In the genomic region with DNA sequence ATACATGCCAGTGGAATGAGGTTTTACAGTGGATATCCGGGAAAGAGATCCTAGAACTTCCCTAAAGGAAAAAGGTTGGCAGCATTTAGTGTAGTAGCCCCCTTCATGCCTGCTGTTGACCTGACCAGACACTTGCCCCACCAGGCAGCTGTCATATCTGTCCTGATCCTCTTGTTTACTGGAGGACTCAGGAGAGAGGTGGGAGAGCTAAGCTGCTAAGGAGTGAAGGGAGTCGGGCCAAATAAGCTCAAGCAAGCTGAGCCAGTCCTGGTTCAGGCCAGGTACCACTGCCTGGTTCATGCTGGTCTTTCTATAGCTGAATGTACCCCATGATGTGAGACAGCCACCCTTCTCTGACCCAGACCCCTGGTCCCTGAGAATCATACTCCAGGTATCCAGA, we compare ENCODE assay signal across 43 mouse cellular contexts. TPM values are rescaled to one million over a fixed set of nuclear protein-coding genes. Genes with fewer than 3 reads are reported as not detected.
"Had no signal": no experiment of that assay in that cellular context is flagged by ENCODE, and none has a peak within 500 bp of the region (broad histone marks: within the 10 kb centered on the region; RNA-seq: fewer than 3 reads in every experiment).

No protein-coding gene starts in this region.

- H3K4me2 ChIP-seq: heart, embryonic 11.5 days; heart, embryonic 12.5 days; heart, embryonic 13.5 days; heart, embryonic 15.5 days; hindbrain, embryonic 12.5 days; hindbrain, embryonic 13.5 days; hindbrain, embryonic 14.5 days; hindbrain, embryonic 15.5 days; intestine, embryonic 15.5 days; kidney, embryonic 15.5 days had no signal

- DNase-seq: heart, postnatal 10 days; heart, postnatal 14 days; heart, postnatal 36 days; heart, postnatal 4 days; kidney, adult 11 months; kidney, adult 18-20 months; kidney, adult 2 months; kidney, adult 8-10 months; kidney, adult 9 months; kidney, postnatal 10 days; kidney, postnatal 14 days; kidney, postnatal 25 days; kidney, postnatal 36 days; kidney, postnatal 4 days; layer of hippocampus, adult 9-11 months; layer of hippocampus, postnatal 36 days had no signal

- H3K9me3 ChIP-seq: heart, embryonic 10.5 days; heart, embryonic 12.5 days; heart, embryonic 13.5 days; heart, embryonic 15.5 days; hindbrain, embryonic 10.5 days; hindbrain, embryonic 12.5 days; hindbrain, embryonic 13.5 days; hindbrain, embryonic 15.5 days; intestine, embryonic 15.5 days; kidney, embryonic 15.5 days had no signal

- H3K4me1 ChIP-seq: hindbrain, embryonic 10.5 days; hindbrain, embryonic 12.5 days; hindbrain, embryonic 13.5 days; hindbrain, embryonic 15.5 days; intestine, embryonic 15.5 days; kidney, embryonic 15.5 days had no signal

- H3K27ac ChIP-seq: heart, embryonic 10.5 days; heart, embryonic 13.5 days; heart, embryonic 15.5 days; hindbrain, embryonic 10.5 days; hindbrain, embryonic 12.5 days; hindbrain, embryonic 13.5 days; hindbrain, embryonic 14.5 days; hindbrain, embryonic 15.5 days; hindbrain, postnatal 0 days; intestine, embryonic 15.5 days; kidney, embryonic 15.5 days; kidney, postnatal 0 days; layer of hippocampus, adult 2 months had no signal

- H3K4me3 ChIP-seq: heart, embryonic 10.5 days; heart, embryonic 12.5 days; heart, embryonic 13.5 days; heart, embryonic 15.5 days; hindbrain, embryonic 10.5 days; hindbrain, embryonic 12.5 days; hindbrain, embryonic 13.5 days; hindbrain, embryonic 15.5 days; intestine, embryonic 15.5 days; kidney, embryonic 15.5 days; layer of hippocampus, adult 2 months had no signal

- H3K9ac ChIP-seq: heart, embryonic 12.5 days; heart, embryonic 13.5 days; heart, embryonic 15.5 days; hindbrain, embryonic 12.5 days; hindbrain, embryonic 13.5 days; hindbrain, embryonic 14.5 days; hindbrain, embryonic 15.5 days; intestine, embryonic 15.5 days; kidney, embryonic 15.5 days had no signal

- H3K36me3 ChIP-seq: heart, embryonic 10.5 days; heart, embryonic 12.5 days; heart, embryonic 13.5 days; heart, embryonic 15.5 days; hindbrain, embryonic 10.5 days; hindbrain, embryonic 12.5 days; hindbrain, embryonic 13.5 days; hindbrain, embryonic 15.5 days; intestine, embryonic 15.5 days; kidney, embryonic 15.5 days had no signal

- H3K27me3 ChIP-seq: hindbrain, embryonic 15.5 days had no signal

RNA-seq across cellular contexts. Expression of a gene that starts 1.9 kb away (rescaled TPM):
- total RNA-seq: heart, adult 8-10 months; heart, postnatal 10 days; heart, postnatal 14 days; heart, postnatal 36 days; heart, postnatal 4 days; hematopoietic stem cell, adult 5-6 weeks had no signal
- polyA plus RNA-seq: heart, embryonic 10.5 days; heart, embryonic 11.5 days; heart, embryonic 12.5 days; heart, embryonic 13.5 days; heart, embryonic 14.5 days; heart, embryonic 15.5 days; heart, postnatal 0 days; hindbrain, embryonic 10.5 days; hindbrain, embryonic 12.5 days; intestine, embryonic 14.5 days; intestine, embryonic 15.5 days; intestine, embryonic 16.5 days; intestine, postnatal 0 days; kidney, adult 2 months; kidney, embryonic 14.5 days; kidney, embryonic 15.5 days; kidney, embryonic 16.5 days; kidney, postnatal 0 days; large intestine, adult 2 months had no signal

RNA-seq across cellular contexts. Expression of a gene that starts 16.4 kb away (rescaled TPM):
- total RNA-seq: heart, postnatal 14 days; heart, postnatal 25 days; heart, postnatal 36 days; hematopoietic stem cell, adult 5-6 weeks had no signal
- polyA plus RNA-seq: inflammation-experienced regulatory T-cells, adult 6 months had no signal

RNA-seq across cellular contexts. Expression of a gene that starts 33.5 kb away (rescaled TPM):
- total RNA-seq: heart, adult 8-10 months; heart, postnatal 36 days; heart, postnatal 4 days; hematopoietic stem cell, adult 5-6 weeks; hindbrain, postnatal 0 days had no signal
- polyA plus RNA-seq: heart, embryonic 14.5 days; hindbrain, embryonic 10.5 days; hindbrain, embryonic 14.5 days; hindbrain, postnatal 0 days had no signal
